Mouse (Mus musculus) embryo, embryonic 11 days (tissue): Measurements from ENCODE around the gene Acvr2b.
"Not testable (repeated sequence)": the region's sequence is repeated elsewhere in the genome, so short reads cannot be mapped to it uniquely, and the experiment has no call there.

Experiments
- DNase-seq: peaks from one replicate; pipeline ENCODE4 v3.0.0-alpha.2; 2015

Acvr2b gene

DNA sequence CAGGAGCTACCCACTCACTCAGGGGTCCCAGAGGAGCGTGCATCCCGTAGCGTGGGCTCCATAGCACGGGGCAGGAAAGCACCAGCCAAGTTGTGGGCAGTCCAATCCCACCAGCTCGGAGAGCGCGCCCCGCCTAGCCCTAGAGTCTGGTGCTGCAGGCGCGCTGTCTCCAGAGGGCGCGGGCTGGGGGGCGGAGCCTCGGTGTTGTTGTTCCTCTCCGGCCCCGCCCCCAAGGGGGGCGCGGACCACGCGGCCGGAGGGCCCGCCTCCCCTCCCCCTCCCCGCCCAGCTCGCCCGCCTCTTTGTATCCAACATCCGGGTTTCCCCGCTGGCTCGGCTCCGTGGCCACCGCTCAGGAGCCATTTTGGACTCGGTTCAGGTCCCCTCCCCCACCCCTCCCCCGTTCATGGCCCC is at the start of gene Acvr2b:
Acvr2b (plus strand) TSS at position 318 of the 414 bp plus-strand sequence.
- DNase-seq = peak; percentile 99

GRCm38 (mm10) chr9:119353926-119354325 is 48.0 kb upstream of the Acvr2b start:
- DNase-seq = no peak

DNA sequence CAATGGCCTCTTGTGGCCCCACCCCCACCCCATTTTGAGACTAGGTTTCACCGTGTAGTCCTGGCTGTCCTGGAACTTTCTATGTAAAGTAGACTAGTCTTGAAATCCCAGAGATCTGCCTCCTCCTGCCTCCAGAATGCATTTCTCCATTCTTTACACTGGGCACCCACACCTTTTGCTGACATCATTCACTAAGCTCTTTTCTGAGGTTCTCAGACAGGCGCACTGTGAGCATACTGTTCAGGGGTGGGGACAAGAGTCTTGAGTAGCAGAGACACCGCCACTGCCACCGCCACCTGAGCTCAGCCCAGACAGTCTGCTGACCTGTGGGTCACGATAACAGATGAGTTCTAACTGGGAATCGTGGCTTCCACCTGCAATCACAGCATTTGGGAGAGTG is 46.0 kb upstream of the Acvr2b start:
- no peak for DNase-seq

DNA sequence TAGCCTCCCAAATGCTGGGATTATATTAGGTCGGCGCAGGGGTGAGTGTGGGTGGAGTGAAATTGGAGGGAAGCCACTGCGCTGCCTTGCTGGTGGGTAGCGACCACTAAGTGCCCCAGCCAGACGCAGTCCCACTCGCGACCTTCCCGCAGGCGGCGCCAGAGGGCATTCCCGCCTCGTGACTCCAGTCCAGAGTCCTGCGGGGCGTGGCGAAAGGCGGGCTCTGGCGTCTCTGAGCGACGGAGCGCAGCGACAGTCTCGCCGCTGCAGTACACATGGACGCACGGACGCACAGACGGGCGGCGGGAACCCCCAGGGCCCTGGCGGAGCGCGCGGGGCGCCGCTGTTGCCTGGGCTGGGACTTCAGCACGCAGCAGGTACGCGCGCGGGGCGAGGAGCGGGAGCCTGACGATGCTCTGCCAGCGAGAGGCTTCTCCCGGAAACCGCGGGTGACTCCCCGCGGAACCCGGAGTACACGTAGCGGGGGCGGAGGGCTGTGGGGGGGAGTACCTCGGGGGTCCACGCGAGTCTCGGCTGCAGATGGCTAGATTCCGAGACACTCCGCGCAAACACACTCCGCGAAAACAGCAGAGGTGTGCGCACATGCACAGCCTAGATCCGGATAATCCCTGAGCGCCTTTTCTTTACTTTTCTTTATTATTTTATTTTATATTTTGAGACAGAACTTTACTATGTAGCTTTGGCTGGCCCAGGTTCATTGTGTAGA is 44.4 kb upstream of the Acvr2b start, which contains the start of gene Xylb:
Xylb (plus strand) TSS at position 51 of the 727 bp plus-strand sequence.
- DNase-seq = peak; percentile 94

- no peak for DNase-seq
These were observed 43.9 kb upstream of the Acvr2b start for GRCm38 (mm10) chr9:119358058-119358429.

- DNase-seq = no peak
These were observed 40.5 kb upstream of the Acvr2b start for GRCm38 (mm10) chr9:119361416-119361815.

DNA sequence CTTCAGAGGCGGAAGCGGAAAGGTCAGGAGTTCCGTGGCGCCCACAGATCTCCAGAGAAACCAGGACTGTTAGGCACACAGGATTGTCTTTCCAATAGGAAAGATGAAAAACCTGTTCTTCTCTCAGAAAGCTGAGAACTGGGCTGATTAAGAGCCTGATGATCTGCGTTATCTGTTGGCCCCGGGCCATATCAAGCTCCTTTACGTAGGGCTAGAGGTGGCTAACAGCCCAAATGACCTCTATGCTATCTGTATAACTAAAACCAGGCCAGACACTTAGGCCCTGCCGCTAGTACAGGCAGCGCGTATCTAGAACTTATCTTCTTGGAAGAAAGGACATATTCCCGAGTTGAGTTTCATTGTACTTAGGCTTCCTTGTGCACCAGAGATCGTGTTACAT is 38.7 kb upstream of the Acvr2b start:
- DNase-seq = no peak

DNA sequence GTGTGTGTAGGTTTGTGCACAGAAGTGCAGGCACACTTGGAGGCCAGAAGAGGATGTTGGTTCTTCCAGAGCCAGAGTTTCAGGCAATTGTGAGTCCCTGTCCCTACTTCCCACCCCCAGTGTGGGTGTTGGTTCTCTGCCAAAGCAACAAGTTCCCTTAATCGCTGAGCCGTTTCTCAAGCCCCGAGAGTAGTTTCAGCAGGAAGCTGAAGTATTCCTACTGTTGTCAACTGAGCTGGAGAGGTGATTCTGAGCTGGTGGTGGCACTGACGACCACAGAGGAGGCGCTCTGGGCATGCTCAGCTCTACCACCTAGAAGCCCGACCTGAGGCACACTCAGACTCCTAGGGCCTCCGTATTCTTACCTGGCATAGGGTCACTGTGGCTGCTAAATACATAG is 36.6 kb upstream of the Acvr2b start, which contains the start of gene Slc22a14:
Slc22a14 (minus strand) TSS at position 270 of the 400 bp plus-strand sequence.
- DNase-seq = no peak

GRCm38 (mm10) chr9:119368367-119368766 is 33.6 kb upstream of the Acvr2b start:
- no peak for DNase-seq

- not testable (repeated sequence) for DNase-seq
These were observed 31.1 kb upstream of the Acvr2b start for GRCm38 (mm10) chr9:119370770-119371169.

- peak; percentile 37 for DNase-seq
These were observed 30.7 kb upstream of the Acvr2b start for GRCm38 (mm10) chr9:119371251-119371650.

- no peak for DNase-seq
These were observed 26.9 kb upstream of the Acvr2b start for GRCm38 (mm10) chr9:119375008-119375407.

DNA sequence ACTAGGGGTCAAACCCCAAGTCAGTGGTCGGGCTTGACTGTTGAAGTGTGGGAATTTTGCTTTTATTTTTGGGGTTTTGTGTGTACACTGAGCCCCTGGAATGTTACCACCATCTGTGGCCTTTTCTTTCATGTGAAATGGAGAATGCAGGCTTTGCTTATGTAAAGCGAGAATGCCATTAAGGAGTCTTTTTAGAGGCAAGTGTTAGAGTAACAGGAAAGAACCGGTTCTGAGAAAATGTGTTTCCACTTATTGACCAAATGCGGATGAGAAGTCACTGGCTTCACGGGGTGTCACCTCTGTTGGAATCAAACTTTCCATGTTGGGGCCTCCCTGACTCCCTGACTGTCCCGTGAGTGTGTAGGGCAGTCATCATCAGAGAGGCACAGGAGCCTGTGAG is 26.4 kb upstream of the Acvr2b start:
- DNase-seq = peak; percentile 22

DNA sequence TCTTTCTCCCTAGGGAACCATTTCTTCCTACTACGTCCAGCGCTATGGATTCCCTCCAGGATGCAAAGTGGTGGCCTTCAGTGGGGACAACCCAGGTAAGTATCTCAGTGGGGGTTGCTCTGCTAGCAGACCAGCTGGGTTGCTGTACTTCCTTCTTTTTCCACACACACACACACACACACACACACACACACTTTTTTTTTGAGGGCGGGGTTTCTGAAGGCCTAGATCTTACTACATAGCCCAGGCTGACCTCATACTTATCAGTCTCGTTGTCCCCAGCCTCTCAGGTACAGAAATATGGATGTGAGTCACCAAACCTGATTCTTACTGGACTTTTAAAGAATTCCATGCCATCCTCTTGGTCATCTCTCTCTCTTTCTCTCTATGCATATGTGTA is 23.7 kb upstream of the Acvr2b start:
- no peak for DNase-seq

GRCm38 (mm10) chr9:119382603-119383002 is 19.3 kb upstream of the Acvr2b start:
- peak; percentile 15 for DNase-seq

DNA sequence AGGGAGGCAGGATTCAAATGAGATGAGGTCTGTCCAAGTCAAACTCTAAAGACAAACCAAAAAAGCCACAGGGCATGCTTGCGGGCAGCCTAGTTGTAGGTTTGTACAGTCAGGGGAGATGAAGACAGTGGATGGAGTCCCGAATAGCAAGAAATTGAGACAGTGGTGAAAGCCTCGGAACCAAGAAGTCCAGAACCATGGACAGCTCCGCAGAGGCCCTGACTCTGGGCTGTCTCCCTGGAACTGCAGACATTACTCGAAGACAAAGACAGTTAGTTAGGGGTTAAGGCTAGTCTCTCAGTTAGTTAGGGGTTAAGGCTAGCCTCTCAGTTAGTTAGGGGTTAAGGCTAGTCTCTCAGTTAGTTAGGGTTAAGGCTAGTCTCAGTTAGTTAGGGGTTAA is 13.0 kb upstream of the Acvr2b start:
- peak; percentile 62 for DNase-seq

DNA sequence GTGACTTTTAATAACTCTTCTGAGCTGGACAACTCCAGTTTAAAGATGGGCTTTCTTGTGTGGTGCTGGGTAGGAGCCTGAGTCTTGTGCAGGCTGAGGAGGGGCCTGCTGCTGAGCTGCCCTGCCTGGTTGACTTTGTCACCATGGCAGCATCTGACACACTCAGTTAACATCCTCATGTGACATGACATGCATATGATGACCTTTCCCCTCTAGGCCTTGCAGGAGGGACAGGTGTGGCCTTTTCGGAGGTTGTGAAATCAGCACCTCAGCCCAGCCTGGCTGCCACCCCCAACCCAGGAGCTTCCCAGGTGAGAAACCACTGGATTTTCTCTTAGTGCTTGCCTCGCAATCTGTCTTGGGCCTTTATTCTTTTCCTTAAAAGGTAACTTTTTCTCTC is 11.7 kb upstream of the Acvr2b start:
- no peak for DNase-seq

- no peak for DNase-seq
These were observed 7.1 kb upstream of the Acvr2b start for GRCm38 (mm10) chr9:119394808-119395207.

DNA sequence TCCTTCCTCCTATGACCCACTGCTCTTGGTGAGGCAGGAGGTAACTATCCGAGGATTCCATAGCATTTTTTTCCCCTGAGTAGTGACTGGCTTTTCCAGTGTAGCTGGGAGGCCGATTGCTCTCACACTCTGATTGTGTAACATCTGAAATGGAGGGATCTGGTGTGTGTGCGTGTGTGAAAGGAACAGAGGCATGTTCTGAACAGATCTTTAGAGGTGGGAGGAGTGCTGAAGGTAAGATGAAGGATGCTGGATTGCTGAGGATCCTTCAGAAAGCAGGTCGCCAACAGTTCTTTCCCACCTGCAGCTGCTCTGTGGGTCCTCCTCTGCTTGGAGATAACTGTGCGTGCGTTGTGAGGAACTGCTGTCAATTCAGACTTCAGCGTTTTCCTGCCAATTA is 567 bp upstream of the Acvr2b start:
- no peak for DNase-seq

- DNase-seq = peak; percentile 66
These were observed 626 bp downstream of the Acvr2b start for GRCm38 (mm10) chr9:119402253-119403235.

GRCm38 (mm10) chr9:119403236-119403641 is 1.3 kb downstream of the Acvr2b start:
- DNase-seq = peak; percentile 91

DNA sequence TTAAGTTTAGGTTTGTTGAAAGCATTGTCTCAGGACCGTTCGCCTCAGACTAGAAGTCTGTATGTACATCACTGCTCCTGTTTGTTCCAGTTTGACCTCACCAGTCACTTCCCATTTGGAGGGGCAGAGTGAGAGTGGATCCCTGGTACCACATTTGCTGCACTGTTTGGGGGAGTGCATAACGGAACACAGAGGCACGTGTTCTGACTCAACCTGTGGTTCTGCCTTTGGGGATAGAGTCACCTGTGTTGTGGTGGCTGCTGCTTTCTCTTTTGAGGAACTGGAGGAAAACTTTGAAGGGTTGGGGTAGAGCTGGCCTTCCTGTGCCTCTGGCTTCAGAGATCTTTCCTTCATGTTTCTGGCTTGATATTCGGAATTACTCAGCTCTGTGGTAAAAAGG is 2.2 kb downstream of the Acvr2b start:
- DNase-seq = no peak

GRCm38 (mm10) chr9:119407884-119408283 is 6.0 kb downstream of the Acvr2b start:
- DNase-seq = no peak
